Mouse (Mus musculus) midbrain, postnatal 0 days (tissue): ENCODE results near the gene Lrba. TPM values are rescaled to one million over a fixed set of nuclear protein-coding genes. Genes with fewer than 3 reads are reported as not detected.

ENCODE experiments used
- ATAC-seq: fragments of 200-750 bp; cut with Nextera tagmentation; 2 replicates; pipeline ENCODE4 v1.8.0; 2017; ENCODE audit warnings: moderate number of reproducible peaks, mild to moderate bottlenecking, moderate TSS enrichment, moderate library complexity; ENCODE audit not compliant: low FRiP score
- DNase-seq: peaks from one replicate; pipeline ENCODE4 v3.0.0-alpha.2; 2015; ENCODE audit warnings: low spot score
- H3K27ac ChIP-seq: fragments of 300-500 bp; sonication (generic); 2 replicates; pipeline ENCODE4 v1.5.1; 2014; ENCODE audit warnings: low read depth, mild to moderate bottlenecking, low read length, mixed read lengths
- H3K27me3 ChIP-seq: fragments of 300-500 bp; sonication (generic); 2 replicates; pipeline ENCODE4 v1.6.1; 2014; ENCODE audit warnings: low read length, control low read depth, mixed read lengths; ENCODE audit not compliant: insufficient read depth
- H3K36me3 ChIP-seq: fragments of 300-500 bp; sonication (generic); 2 replicates; pipeline ENCODE4 v1.6.1; 2014; ENCODE audit warnings: low read length, control low read depth, mixed read lengths; ENCODE audit not compliant: insufficient read depth
- H3K4me1 ChIP-seq: fragments of 300-500 bp; sonication (generic); 2 replicates; pipeline ENCODE4 v1.6.1; 2014; ENCODE audit warnings: mild to moderate bottlenecking, control low read depth, antibody characterized with exemption, low read length, mixed read lengths; ENCODE audit not compliant: insufficient read depth
- H3K4me2 ChIP-seq: fragments of 300-500 bp; sonication (generic); 2 replicates; pipeline ENCODE4 v1.6.1; 2014; ENCODE audit warnings: low read depth, mild to moderate bottlenecking, low read length, mixed read lengths; ENCODE audit not compliant: poor library complexity, severe bottlenecking
- H3K4me3 ChIP-seq: fragments of 300-500 bp; sonication (generic); 2 replicates; pipeline ENCODE4 v1.5.1; 2014; ENCODE audit warnings: low read depth, mild to moderate bottlenecking, low read length, moderate library complexity
- H3K9ac ChIP-seq: fragments of 300-500 bp; sonication (generic); replicated peaks from 2 replicates; pipeline ENCODE4 v1.6.1; 2014; ENCODE audit warnings: mild to moderate bottlenecking, low read length, moderate library complexity, mixed read lengths; ENCODE audit not compliant: poor library complexity, severe bottlenecking
- H3K9me3 ChIP-seq: fragments of 300-500 bp; sonication (generic); 2 replicates; pipeline ENCODE4 v1.6.1; 2016; ENCODE audit warnings: low read length, control low read depth
- CTCF ChIP-seq: IDR thresholded peaks from 2 replicates; pipeline ENCODE4 v1.5.1; 2016; ENCODE audit warnings: antibody characterized with exemption, mild to moderate bottlenecking
- WGBS: fragments of 180-500 bp; shearing (Covaris S2); extraction: QIAGEN DNeasy Blood & Tissue Kit; methylation state at CpG from one replicate; pipeline ENCODE4 v1.1.7; 2014; 5-methylcytosine and 5-hydroxymethylcytosine counted together
- polyA plus RNA-seq: library from polyadenylated mRNA; unstranded; fragments of >200 nt; fragmentation: Nextera tagmentation; extraction: Ambion mirVana; gene quantifications from 2 replicates; pipeline ENCODE4 v1.2.1, GENCODE M21; 2015
- total RNA-seq: library from RNA; depleted of rRNA; stranded (reverse); fragments of >200 nt; gene quantifications from 2 replicates; pipeline ENCODE4 v1.2.3, GENCODE M21; 2014

Gene Lrba
- total and polyA plus RNA-seq, 2 experiments from 2014 or later: 3.1 to 24.3 TPM

GRCm38 (mm10) chr3:86575312-86575711, 350.8 kb downstream of the Lrba start:
- H3K9ac ChIP-seq: no peak overlapping the region
- ATAC-seq: no peak
- H3K36me3 ChIP-seq: no peaks in the 10 kb centered on the region
- H3K27ac ChIP-seq: no peak overlapping the region
- no peaks in the 10 kb centered on the region for H3K4me1 ChIP-seq
- no peak overlapping the region for H3K4me2 ChIP-seq
- TF ChIP-seq CTCF: no peak
- DNase-seq: no peak
- no peaks in the 10 kb centered on the region for H3K27me3 ChIP-seq
- no peaks in the 10 kb centered on the region for H3K9me3 ChIP-seq
- no peak overlapping the region for H3K4me3 ChIP-seq

DNA sequence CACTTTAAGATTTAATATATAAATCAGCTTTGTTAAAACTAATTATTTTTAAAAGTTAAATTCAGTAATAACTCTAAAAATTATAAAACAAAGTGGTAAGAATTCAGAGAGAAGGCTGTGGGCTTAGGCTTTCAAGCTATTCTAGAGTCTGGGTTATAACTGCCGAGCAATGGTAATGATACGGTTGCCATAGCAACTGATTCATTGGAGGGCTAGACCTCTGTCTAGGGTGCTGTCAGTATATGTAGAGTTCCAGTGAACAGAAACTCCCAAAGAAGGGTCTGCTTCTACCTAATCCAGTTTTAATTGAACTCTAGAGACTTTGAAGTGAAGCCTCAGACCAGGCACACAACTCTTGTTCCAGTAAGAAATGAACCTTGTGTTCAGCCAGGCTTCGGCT, 377.8 kb downstream of the Lrba start:
- no peak for TF ChIP-seq CTCF
- no peak overlapping the region for H3K4me3 ChIP-seq
- DNase-seq (peak; percentile 50), ATAC-seq (no peak)
- H3K36me3 ChIP-seq: no peaks in the 10 kb centered on the region
- no peak overlapping the region for H3K9ac ChIP-seq
- H3K9me3 ChIP-seq: no peaks in the 10 kb centered on the region
- no peaks in the 10 kb centered on the region for H3K27me3 ChIP-seq
- no peaks in the 10 kb centered on the region for H3K4me1 ChIP-seq
- H3K27ac ChIP-seq: no peak overlapping the region
- WGBS: 17% methylated on average over 3 of the region's 3 CpGs
- no peak overlapping the region for H3K4me2 ChIP-seq

DNA sequence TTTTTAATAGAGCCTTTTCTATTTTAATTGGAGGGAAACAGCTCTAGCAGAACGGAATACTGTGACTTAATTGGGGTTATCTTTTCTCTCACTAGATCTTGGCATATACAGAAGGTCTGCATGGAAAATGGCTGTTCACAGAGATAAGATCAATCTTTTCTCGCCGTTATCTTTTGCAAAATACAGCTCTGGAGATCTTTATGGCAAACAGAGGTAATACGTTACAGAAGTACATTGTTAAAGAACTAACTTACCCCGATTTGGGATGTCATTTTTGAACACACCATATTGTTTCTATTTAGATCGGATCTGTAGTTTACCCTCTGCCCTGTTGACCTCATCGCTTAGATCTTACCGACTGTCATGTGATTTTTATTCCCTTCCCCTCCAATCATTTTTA, 381.3 kb downstream of the Lrba start:
- Histone ChIP-seq H3K9ac (no peak overlapping the region), H3K36me3 (no peaks in the 10 kb centered on the region), H3K27me3 (no peaks in the 10 kb centered on the region), H3K9me3 (no peaks in the 10 kb centered on the region), H3K4me3 (no peak overlapping the region), H3K27ac (no peak overlapping the region), H3K4me1 (no peaks in the 10 kb centered on the region), H3K4me2 (no peak overlapping the region)
- WGBS: 82% methylated on average over 8 of the region's 8 CpGs
- no peak for DNase-seq
- no peak for ATAC-seq
- TF ChIP-seq CTCF: no peak

DNA sequence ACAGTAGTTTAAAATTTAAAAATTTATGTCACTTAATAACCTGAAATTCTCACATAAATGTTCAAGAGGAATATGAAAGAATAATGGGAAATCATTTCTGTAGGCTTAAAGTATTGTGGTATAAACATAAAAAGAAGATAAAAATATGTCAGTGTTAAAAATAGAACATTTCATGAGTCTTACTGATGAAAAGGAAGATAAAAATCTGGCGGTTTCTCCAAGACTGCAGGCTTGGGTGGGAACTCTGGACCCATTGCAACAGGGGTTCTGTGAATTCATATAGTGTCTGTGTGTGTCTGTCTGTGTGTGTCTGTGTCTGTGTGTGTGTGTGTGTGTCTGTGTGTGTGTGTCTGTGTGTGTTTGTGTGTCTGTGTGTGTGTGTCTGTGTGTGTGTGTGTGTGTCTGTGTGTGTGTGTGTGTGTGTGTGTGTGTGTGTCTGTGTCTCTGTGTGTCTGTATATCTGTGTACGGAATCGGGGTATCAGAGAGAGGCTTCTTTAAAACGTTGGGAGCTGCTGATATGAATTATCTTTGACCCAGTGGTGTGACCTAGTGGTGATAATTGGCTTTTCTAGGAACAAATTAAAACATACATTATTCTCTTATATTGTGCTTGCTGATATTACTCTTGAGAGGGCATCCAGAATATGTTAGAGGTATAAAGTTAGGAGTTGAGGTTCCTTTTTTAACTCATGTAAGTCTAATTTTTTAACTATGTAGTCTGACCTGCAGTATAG, 402.7 kb downstream of the Lrba start:
- no peak overlapping the region for H3K9ac ChIP-seq
- H3K27me3 ChIP-seq: no peaks in the 10 kb centered on the region
- H3K4me3 ChIP-seq: no peak overlapping the region
- H3K9me3 ChIP-seq: no peaks in the 10 kb centered on the region
- no peak overlapping the region for H3K27ac ChIP-seq
- H3K4me1 ChIP-seq: no peaks in the 10 kb centered on the region
- ATAC-seq: no peak
- 69% methylated on average over 4 of the region's 4 CpGs for WGBS
- no peak overlapping the region for H3K4me2 ChIP-seq
- no peak for DNase-seq
- H3K36me3 ChIP-seq: no peaks in the 10 kb centered on the region
- TF ChIP-seq CTCF: no peak

DNA sequence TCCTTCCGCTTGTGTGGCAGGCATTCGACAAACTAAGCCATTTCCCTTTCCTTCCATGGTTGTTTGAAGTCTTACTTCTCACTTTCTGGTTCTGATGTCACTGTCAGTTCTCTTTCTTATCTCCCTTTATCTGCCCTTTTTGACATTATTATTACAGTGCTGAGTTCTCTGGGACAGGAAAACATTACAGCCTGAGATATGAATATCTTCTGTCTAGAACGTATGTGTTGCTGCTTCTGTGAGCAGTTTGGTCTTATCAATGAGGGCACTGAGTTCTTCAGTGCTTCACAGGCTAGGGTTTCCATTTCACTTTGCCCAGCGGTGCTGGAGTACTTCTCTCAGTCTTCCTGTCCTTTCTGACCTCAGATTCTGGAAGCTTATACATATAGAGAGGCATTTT, 404.9 kb downstream of the Lrba start:
- WGBS: 90% methylated on average over 4 of the region's 4 CpGs
- no peaks in the 10 kb centered on the region for H3K36me3 ChIP-seq
- no peak overlapping the region for H3K27ac ChIP-seq
- H3K9me3 ChIP-seq: no peaks in the 10 kb centered on the region
- no peak for TF ChIP-seq CTCF
- DNase-seq (no peak), ATAC-seq (no peak)
- no peak overlapping the region for H3K4me3 ChIP-seq
- no peak overlapping the region for H3K9ac ChIP-seq
- H3K27me3 ChIP-seq: no peaks in the 10 kb centered on the region
- H3K4me2 ChIP-seq: no peak overlapping the region
- no peaks in the 10 kb centered on the region for H3K4me1 ChIP-seq

GRCm38 (mm10) chr3:86635464-86635863, 411.0 kb downstream of the Lrba start:
- no peak overlapping the region for H3K4me2 ChIP-seq
- ATAC-seq: no peak
- TF ChIP-seq CTCF: no peak
- H3K36me3 ChIP-seq: no peaks in the 10 kb centered on the region
- H3K4me1 ChIP-seq: no peaks in the 10 kb centered on the region
- no peaks in the 10 kb centered on the region for H3K27me3 ChIP-seq
- 68% methylated on average over 5 of the region's 5 CpGs for WGBS
- H3K9ac ChIP-seq: no peak overlapping the region
- no peak overlapping the region for H3K4me3 ChIP-seq
- H3K27ac ChIP-seq: no peak overlapping the region
- H3K9me3 ChIP-seq: no peaks in the 10 kb centered on the region
- no peak for DNase-seq
